Mouse (Mus musculus): ENCODE results near the gene Gm11238. TPM values are rescaled to one million over a fixed set of nuclear protein-coding genes. Genes with fewer than 3 reads are reported as not detected.
"Not testable (repeated sequence)": the region's sequence is repeated elsewhere in the genome, so short reads cannot be mapped to it uniquely, and the experiment has no call there.

Gene Gm11238
- total RNA-seq (2022) = not detected

DNA sequence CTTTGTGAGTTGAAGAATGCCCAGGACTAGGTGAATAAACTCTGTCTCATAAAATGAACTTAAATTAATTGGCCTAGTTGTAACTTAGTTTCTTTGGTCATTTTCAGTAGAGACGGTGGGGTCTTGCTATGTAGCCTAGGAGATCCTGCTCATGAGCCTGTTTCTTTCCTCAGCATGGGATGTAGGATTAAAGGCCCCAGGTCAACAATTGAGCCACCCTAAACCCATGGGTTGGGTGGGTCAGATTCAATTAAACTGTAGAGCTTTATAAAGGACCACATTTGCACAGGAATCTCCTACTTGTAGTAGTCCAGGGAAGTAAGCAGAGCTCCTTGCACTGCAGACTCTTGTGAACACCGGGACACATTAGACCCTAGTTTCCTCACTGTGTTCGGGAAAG, at the start of gene Gm11238:
TSS of gene Gm11238 (plus strand) at position 301 of the 400 bp plus-strand sequence.
- not testable (repeated sequence) for DNase-seq

DNA sequence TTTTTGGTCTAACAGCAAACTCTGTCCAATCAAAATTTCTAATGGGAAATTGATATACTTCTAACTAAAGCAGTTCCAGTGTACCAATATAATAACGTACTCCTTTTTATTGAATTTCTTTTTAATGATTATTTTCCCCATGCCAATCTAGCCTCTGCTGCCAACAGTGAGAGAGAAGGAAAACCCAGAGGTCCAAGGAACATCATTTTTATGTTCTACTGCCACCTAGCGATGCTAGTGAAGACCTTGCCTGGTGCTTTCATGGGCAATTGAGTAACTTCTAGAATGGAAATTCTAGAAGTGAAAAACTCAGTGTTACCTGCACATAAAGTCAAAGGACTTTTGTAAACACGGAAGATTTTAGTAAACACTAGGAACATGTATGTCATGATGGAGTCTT, 8.4 kb upstream of the Gm11238 start:
- no peak for DNase-seq

DNA sequence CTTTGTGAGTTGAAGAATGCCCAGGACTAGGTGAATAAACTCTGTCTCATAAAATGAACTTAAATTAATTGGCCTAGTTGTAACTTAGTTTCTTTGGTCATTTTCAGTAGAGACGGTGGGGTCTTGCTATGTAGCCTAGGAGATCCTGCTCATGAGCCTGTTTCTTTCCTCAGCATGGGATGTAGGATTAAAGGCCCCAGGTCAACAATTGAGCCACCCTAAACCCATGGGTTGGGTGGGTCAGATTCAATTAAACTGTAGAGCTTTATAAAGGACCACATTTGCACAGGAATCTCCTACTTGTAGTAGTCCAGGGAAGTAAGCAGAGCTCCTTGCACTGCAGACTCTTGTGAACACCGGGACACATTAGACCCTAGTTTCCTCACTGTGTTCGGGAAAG, 15.0 kb downstream of the Gm11238 start, which contains the start of gene Gm11237:
TSS of gene Gm11237 (plus strand) at position 301 of the 400 bp plus-strand sequence.
- DNase-seq = not testable (repeated sequence)

DNA sequence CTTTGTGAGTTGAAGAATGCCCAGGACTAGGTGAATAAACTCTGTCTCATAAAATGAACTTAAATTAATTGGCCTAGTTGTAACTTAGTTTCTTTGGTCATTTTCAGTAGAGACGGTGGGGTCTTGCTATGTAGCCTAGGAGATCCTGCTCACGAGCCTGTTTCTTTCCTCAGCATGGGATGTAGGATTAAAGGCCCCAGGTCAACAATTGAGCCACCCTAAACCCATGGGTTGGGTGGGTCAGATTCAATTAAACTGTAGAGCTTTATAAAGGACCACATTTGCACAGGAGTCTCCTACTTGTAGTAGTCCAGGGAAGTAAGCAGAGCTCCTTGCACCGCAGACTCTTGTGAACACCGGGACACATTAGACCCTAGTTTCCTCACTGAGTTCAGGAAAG, 30.1 kb downstream of the Gm11238 start, which contains the start of gene Gm11236:
TSS of gene Gm11236 (plus strand) at position 301 of the 400 bp plus-strand sequence.
- DNase-seq = not testable (repeated sequence)

DNA sequence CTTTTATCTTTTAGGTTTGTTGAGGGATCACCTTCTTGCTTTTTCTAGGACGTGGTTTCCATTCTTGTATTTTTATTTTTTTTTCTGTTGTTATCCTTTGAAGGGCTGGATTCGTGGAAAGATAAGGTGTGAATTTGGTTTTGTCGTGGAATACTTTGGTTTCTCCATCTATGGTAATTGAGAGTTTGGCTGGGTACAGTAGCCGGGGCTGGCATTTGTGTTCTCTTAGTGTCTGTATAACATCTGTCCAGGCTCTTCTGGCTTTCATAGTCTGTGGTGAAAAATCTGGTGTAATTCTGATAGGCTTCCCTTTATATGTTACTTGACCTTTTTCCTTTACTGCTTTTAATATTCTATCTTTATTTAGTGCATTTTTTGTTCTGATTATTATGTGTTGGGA, 54.2 kb downstream of the Gm11238 start:
- not testable (repeated sequence) for DNase-seq

GRCm38 (mm10) chr4:73668054-73668453, 60.4 kb downstream of the Gm11238 start, which contains the start of gene Gm11239:
Gm11239 (plus strand) TSS chr4:73668354.
- DNase-seq = not testable (repeated sequence)

- DNase-seq = not testable (repeated sequence)
Observed at GRCm38 (mm10) chr4:73683216-73683615, 75.5 kb downstream of the Gm11238 start, which contains the start of gene Gm428. Gm428 (plus strand) TSS chr4:73683516.

Other genes starting within 250 kb of the Gm11238 start
- gene Gm11487, start 202.8 kb upstream of the Gm11238 start, total RNA-seq (2022) = not detected
- not detected for gene Gm11237, start 15.1 kb downstream of the Gm11238 start, total RNA-seq (2022)
- not detected for gene Gm11236, start 30.2 kb downstream of the Gm11238 start, total RNA-seq (2022)
- gene Gm11239, start 60.5 kb downstream of the Gm11238 start, total RNA-seq (2022) = not detected
- not detected for gene Gm428, start 75.6 kb downstream of the Gm11238 start, total RNA-seq (2022)
- under 1 TPM in 2 of 4 experiments, not detected in 2; 0.03 to 0.09 TPM for gene Rasef, start 183.1 kb downstream of the Gm11238 start, total RNA-seq (2022)